Mouse (Mus musculus): ENCODE measurements around the gene Fam173a. TPM values are rescaled to one million over a fixed set of nuclear protein-coding genes. Genes with fewer than 3 reads are reported as not detected.
A peak's percentile ranks its signal among the peaks of the same experiment; 100 is the strongest.
"Not testable (repeated sequence)": the region's sequence is repeated elsewhere in the genome, so short reads cannot be mapped to it uniquely, and the experiment has no call there.

Fam173a gene
- total RNA-seq, 2 experiments from 2014 or later, result 78.0 to 89.1 TPM

DNA sequence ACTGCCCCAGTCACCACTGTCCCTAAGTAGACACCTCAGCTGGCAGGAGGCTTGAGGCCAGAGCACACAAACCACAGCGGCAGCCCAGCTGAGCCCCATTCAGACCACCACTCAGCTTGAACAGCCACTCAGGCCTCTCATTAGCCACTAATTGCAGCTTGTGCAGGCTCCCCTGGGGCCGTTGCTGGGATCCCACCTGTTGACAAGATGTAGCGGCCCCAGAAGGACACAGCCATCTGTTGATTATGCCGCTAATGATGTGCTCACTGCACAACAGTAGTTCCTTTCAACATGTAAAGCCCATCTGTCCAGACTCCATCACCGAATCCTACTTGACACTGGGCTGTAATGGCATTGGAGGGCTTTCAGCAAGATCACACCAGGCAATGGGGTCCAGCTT, 26.8 kb downstream of the Fam173a start:
- DNase-seq (ENCODE audit: low spot score in 2 of 2), result no peak

DNA sequence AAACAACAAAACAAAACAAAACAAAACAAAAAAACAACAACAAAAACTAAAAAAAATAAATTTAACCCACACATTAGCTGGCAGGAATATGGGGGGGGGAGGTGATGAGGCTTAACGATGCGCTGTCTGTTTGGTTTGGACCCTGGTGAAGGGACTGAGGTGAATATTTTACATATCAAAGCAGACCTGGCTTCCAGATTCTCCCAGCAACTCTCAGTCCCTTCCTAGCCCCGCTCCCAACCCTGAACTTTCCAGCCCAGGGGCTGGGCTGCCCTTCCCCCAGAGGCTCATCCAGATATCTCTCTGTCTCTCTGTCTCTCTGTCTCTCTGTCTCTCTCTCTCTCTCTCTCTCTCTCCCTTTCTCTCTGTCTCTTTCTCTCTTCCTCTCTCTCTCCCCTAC, 30.1 kb downstream of the Fam173a start:
- no peak for DNase-seq (ENCODE audit: low spot score in 2 of 2)

DNA sequence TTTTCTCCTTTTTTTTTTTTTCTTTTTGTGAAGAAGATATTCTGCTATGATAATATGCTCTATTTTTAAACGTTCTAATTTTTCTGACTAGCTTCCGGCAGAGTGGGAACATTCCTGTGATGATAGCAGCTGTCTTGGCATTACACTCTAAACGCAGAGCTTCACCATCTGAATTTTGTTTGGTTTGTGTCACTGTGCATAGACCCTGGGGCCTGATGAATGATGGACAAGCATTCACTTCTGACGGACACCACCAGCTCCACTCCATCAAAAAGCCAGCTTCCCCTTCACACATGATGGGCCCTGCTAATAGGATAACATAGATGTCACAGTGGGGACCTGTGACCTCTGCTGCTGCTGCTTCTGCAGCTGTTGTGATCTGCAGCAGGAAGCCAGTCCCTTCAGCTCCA, 31.1 kb downstream of the Fam173a start:
- DNase-seq (ENCODE audit: low spot score in 2 of 2), result no peak

DNA sequence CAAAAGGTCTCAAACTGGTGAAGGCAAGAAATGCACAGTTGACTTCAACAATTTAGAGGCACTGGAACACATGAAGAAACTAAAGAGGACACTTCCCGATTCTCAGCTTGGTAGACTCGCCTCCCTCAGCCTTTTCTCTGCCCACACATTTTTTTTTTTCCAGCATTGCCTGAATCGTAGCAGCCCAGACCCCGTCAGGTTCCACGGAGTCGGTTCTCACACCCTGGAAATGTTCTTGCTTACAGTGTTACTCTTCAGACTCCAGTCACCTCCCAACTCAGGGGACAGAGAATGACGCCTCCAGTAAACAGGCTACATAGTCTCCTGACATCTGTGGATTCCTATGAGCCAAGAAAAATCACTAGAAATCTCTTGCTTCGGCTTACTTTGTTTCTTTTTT, 32.6 kb downstream of the Fam173a start:
- DNase-seq (ENCODE audit: low spot score in 2 of 2), result no peak

DNA sequence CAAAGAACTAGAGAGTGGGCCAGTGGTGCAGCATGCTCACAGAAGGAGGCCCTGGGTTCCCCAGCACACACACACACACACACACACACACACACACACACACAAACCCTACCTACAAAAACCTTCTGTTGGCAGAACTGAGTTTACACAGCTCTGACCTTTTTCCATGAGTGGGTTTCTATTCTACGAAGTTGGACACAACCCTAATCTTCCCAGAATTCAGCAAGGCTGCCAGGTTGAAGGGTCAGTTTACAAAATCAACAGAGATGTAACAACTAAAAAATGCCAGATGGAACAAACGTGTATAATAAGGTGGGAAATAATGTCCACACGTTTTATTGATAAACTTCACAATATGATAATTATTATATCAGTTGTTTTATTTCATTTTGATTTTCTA, 35.0 kb downstream of the Fam173a start:
- DNase-seq (ENCODE audit: low spot score in 2 of 2), result no peak

DNA sequence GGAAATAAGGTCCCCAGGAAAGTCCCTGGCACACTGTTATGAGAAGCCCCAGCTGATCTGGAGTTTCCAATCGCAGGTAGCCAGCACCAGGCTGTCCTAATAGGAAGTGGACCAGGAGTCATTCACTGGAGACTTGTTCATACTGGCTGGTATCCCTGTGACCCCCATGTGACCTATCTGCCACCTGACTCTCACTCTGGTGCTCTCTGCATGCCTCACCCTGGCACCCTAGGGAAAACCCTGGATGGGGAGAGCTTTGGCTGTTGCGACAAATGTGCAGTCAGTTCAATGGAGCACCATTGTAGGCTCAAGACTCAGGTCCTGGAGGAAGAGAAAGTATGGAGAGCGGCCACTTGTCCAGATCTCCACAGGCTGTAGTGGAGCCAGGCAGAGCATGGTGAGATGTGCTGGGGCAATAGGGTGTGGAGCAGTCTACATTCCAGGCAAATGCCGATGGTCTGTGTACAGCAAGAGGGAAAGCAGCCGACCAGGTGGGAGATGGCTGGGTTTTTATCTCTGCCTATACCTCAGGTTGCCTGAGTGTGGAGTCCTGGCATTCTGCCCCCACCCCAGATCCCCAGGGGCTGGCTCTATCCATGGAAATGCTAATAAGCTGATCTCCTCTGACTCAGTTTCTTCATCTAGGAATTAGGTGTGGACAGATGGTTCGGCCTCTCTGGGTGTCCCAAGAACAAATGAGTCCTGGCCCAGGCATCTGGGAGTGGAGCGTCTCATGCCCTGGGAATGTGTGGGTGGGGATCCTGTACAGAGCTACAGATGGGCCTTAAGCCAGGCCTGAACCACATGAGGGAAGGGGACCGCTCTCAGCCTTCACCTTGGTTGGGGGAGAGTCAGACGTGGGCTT, 36.1 kb downstream of the Fam173a start:
- no peak for DNase-seq (ENCODE audit: low spot score in 2 of 2)

DNA sequence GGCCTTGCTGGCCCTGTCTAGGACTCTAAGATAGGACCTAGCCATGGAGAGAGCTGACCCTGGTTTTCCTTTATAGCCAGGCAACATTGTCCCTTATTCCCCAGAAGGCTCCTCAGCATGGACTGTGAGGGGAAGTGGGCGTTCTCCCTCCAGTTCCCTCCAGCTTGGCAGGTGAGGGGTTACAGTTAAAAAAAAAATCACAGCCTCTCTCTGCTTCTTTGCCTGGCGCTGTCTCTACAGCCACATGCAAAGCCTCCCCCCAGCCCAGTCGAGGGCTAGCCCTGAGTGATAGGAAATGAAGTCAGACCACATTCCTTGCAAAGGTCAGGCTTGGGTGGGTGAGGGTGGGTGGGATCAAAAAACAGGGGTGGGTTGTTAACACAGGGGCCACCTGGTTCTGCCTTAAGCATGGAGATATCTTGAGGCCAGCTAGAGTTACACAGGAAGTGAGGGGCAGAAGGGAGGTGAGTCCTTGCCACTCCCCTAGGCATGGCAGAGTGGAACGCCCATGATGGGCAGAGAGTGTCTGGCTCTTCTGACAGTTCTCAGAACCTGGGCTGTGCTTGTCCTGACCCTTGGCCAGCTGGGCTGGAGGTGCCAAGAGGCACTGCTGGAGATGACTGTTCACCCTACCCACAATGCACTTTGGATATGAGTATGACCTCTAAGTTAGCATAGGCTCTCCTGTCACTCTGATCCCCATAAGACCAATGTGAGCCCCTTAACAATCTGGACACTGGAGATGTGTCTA, 36.9 kb downstream of the Fam173a start:
- DNase-seq (ENCODE audit: low spot score in 2 of 2), result no peak

DNA sequence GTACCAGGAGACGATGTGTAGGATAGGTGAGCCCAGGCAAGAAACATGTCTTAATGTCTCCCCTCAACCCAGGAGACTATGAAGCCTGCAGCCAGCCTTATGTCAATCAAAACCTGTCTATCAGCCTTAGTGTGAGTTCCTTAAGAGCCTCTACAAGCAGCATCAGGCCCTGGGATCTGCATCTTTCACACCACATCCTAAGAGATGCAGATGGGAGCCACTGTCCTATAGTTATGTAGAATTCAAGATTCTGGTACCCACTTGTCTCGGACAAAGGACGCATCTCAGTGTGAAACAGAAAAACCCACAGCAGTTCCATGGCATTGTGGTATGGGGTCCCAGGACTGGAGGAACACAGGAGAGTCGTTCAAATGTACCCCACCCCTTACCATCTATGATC, 37.6 kb downstream of the Fam173a start:
- DNase-seq (ENCODE audit: low spot score in 2 of 2), result no peak

DNA sequence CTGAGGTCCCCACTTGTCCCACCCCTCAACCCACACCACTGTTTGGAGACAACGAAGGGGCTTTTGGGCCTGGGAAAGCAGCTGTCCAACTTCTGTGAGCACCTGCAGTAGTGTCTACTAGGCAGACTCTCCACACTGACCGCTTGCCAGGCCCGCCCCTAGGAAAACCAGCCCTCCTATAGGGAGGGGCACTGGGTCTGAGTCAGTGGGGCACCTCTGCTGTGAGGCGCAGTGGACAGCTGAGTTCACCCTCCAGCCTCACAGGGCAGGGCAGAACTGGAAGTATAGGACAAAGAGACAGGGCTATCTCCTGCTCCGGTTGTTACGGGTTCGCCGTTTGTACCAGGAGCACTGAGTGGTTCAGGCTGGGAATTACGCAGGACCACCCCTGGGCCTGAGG, 38.5 kb downstream of the Fam173a start, which contains the start of gene Msln:
Msln (minus strand) TSS at position 138 of the 400 bp plus-strand sequence.
- DNase-seq (ENCODE audit: low spot score in 2 of 2), result no peak

DNA sequence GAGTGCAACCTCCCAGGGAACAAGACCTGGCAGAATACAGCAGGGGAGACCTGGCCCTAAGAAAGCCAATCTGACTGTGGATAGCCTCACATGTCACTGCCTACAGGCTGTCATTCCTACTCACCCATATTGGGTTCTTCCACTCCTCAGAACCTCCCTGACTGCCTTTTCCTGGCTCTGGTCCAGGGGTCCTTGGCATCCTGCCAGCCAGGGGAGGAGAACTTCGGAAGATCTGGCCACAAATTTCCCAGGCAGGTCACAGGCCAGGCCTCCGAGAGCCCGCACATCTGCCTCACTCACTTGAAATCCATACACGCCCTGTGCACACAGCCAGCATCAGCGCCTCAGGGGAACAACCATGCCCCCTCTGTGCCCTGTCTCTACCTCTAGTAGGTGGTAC, 41.3 kb downstream of the Fam173a start:
- DNase-seq (ENCODE audit: low spot score in 2 of 2), result peak; percentile 63 to 71

DNA sequence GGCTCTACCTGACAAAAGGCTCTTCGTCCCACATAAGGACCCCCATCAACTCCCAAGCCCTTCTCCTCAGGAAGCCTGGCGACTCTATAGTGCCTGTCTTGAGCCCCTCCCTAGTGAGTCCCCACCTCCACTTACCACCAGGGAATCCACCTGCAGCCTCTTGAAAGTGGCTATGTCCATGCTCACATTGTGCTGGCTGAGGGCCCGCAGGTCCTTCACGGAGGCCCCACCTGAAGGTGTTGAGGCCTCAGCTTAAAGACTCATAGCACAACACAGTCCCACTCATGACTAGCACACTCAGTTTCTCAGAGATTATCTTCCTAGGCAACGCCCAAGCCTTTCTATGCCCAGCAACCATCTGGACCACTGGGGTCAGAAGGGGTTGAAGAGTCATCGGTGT, 43.4 kb downstream of the Fam173a start:
- DNase-seq (ENCODE audit: low spot score in 2 of 2), result no peak

DNA sequence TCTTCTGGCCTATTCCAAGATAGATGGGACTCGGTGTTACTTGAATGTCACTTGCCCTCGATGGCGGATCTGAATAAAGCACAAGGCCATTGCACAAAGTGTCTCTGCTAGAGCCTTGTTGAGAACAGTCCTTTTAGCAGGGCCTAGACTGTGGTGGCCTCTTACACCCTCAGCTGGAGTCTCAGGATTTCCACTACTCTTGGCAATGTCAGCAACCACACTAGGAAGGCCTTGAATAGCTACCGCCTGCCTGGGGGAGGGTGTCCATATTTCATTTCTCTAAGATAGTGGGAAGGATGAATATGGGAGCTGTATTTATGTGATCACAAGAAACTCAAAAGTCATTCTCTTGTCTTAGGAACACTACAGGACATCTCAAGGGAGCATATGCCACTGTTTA, 44.5 kb downstream of the Fam173a start:
- DNase-seq (ENCODE audit: low spot score in 2 of 2), result no peak

DNA sequence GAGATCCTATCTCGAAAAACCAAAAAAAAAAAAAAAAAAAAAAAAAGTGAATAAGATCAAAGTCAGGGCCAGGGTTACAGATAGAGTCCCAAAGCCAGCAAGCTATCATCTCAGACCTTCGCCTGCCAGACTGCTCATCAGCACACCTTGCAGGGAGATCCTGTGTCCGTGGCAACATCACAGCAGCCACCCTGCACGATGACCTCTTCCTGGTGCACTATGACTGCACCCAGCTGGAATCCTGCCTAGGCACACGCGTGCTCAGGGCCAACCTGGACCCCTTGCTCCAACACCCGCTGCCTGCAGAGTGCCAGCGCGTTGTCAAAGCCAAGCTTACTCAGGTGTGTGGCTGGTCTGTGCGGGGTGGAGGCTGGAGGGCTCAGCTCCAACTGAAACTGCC, 48.4 kb downstream of the Fam173a start:
- no peak for DNase-seq (ENCODE audit: low spot score in 2 of 2)

DNA sequence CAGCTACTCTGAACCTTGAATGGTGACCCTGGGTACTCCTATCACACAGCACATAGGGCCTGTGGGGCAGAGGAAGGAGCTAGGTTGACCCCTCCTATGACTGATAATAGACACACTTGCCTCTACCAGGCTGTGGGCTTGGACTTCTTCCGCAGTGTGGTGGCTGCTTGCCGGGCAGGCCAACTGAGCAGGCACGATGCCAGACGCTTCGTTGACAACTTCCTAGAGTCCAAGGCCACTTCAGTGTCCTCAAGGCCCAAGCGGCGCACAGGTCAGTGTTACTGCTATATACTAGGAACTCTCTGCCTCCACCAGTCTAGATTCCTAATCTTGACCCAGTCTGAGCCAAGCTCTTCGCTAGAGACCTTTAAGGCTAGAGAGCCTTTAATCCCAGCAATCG, 48.9 kb downstream of the Fam173a start:
- DNase-seq (ENCODE audit: low spot score in 2 of 2), result peak; percentile 42 to 67

DNA sequence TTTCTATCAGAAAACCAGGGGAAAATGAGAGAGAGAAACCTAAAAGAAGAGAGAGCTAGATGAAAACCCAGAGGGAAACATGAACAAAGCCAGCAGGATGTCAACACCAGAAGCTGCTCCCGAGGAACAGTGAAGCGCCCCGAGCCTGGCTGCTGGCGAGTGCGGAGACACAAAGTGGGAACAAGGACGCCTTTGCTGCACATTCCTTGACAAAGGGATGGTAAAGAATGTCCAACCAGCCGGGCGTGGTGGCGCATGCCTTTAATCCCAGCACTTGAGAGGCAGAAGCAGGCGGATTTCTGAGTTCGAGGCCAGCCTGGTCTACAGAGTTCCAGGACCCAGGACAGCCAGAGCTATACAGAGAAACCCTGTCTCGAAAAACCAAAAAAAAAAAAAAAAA, 51.2 kb downstream of the Fam173a start:
- DNase-seq (ENCODE audit: low spot score in 2 of 2), result not testable (repeated sequence)

Small RNA genes within 50 kb of the gene (microRNA-seq; reads per million reads assigned to microRNA genes)
- gene Gm25083 (ENCODE audit: borderline number of aligned reads in 2 of 2) (0 reads per million in 2 experiments), gene Mir3082 (ENCODE audit: borderline number of aligned reads in 2 of 2) (1.9 to 2.4 reads per million in 2 experiments), gene Mir6966 (ENCODE audit: borderline number of aligned reads in 2 of 2) (0 to 1.4 reads per million in 2 experiments)

Other genes starting within 250 kb of the Fam173a start
- gene Sox8, start 222.2 kb downstream of the Fam173a start, total RNA-seq (2021), result 1 to 10 TPM in 1 of 2 experiments, under 1 TPM in 1; 0.73 to 1.6 TPM
- 10 to 100 TPM; 36.9 to 38.7 TPM for gene Lmf1, start 213.8 kb downstream of the Fam173a start, total RNA-seq (2021)
- 1 to 10 TPM in 1 of 2 experiments, not detected in 1; 1.1 TPM for gene Gng13, start 75.7 kb downstream of the Fam173a start, total RNA-seq (2021)
- gene Chtf18, start 65.5 kb downstream of the Fam173a start, total RNA-seq (2021), result 1 to 10 TPM; 2.6 to 2.7 TPM
- 10 to 100 TPM; 10.2 to 12.8 TPM for gene Rpusd1, start 65.2 kb downstream of the Fam173a start, total RNA-seq (2021)
- not detected for gene Mslnl, start 56.9 kb downstream of the Fam173a start, total RNA-seq (2021)
- 10 to 100 TPM in 1 of 2 experiments, 1 to 10 TPM in 1; 6.5 to 11.5 TPM for gene Msln, start 38.5 kb downstream of the Fam173a start, total RNA-seq (2021)
- 10 to 100 TPM; 35.8 to 37.1 TPM for gene Narfl, start 19.1 kb downstream of the Fam173a start, total RNA-seq (2021)
- gene Haghl, start 7.2 kb downstream of the Fam173a start, total RNA-seq (2021), result 10 to 100 TPM; 17.4 to 23.7 TPM
- gene Ccdc78, start 6.3 kb downstream of the Fam173a start, total RNA-seq (2021), result not detected
- gene AC134908.4, start 2.8 kb upstream of the Fam173a start, total RNA-seq (2021), result 1 to 10 TPM in 1 of 2 experiments, not detected in 1; 1.4 TPM
- gene Metrn, start 4.2 kb upstream of the Fam173a start, total RNA-seq (2021), result 10 to 100 TPM; 23.7 to 25.7 TPM
- gene Fbxl16, start 16.2 kb upstream of the Fam173a start, total RNA-seq (2021), result 10 to 100 TPM; 20.3 to 61.4 TPM
- gene Wdr24, start 30.7 kb upstream of the Fam173a start, total RNA-seq (2021), result 10 to 100 TPM; 15.7 to 20.2 TPM
- gene Jmjd8, start 36.0 kb upstream of the Fam173a start, total RNA-seq (2021), result 100 to 1,000 TPM in 1 of 2 experiments, 10 to 100 TPM in 1; 89.7 to 107 TPM
- gene Stub1, start 40.5 kb upstream of the Fam173a start, total RNA-seq (2021), result 100 to 1,000 TPM; 142 to 175 TPM
- gene Rhbdl1, start 44.4 kb upstream of the Fam173a start, total RNA-seq (2021), result 10 to 100 TPM; 13.6 to 18.4 TPM
- gene Gm20683, start 48.9 kb upstream of the Fam173a start, total RNA-seq (2021), result 10 to 100 TPM in 1 of 2 experiments, 1 to 10 TPM in 1; 9.3 to 13.1 TPM
- 100 to 1,000 TPM; 110 TPM for gene Rhot2, start 52.0 kb upstream of the Fam173a start, total RNA-seq (2021)
- 10 to 100 TPM; 16.7 to 18.0 TPM for gene Wdr90, start 68.6 kb upstream of the Fam173a start, total RNA-seq (2021)
- gene Mcrip2, start 75.9 kb upstream of the Fam173a start, total RNA-seq (2021), result 100 to 1,000 TPM; 302 to 373 TPM
- 100 to 1,000 TPM in 1 of 2 experiments, 10 to 100 TPM in 1; 97.4 to 106 TPM for gene Mettl26, start 82.2 kb upstream of the Fam173a start, total RNA-seq (2021)
- 1 to 10 TPM in 1 of 2 experiments, under 1 TPM in 1; 0.93 to 2.0 TPM for gene Wfikkn1, start 88.0 kb upstream of the Fam173a start, total RNA-seq (2021)
- 10 to 100 TPM; 20.6 to 32.6 TPM for gene Rab40c, start 126.8 kb upstream of the Fam173a start, total RNA-seq (2021)
- gene Pigq, start 152.0 kb upstream of the Fam173a start, total RNA-seq (2021), result 100 to 1,000 TPM; 110 to 111 TPM
- not detected for gene Nhlrc4, start 152.1 kb upstream of the Fam173a start, total RNA-seq (2021)
- not detected for gene A930017K11Rik, start 159.7 kb upstream of the Fam173a start, total RNA-seq (2021)
- 10 to 100 TPM; 22.6 to 24.4 TPM for gene Capn15, start 192.9 kb upstream of the Fam173a start, total RNA-seq (2021)

Data from adrenal gland, adult 18-20 months (tissue).